In genomic region chr5:122088917-122089316, GRCm38 (mm10) we compare ENCODE assay signal across 8 mouse cellular contexts. TPM values are rescaled to one million over a fixed set of nuclear protein-coding genes. Genes with fewer than 3 reads are reported as not detected.
DNase-seq lines count a peak whose midpoint lies in the region; ATAC-seq lines count a peak whose summit lies in the region.

No protein-coding gene starts in this region.

- DNase-seq in 416B (ENCODE audit: low read depth): peak; percentile 79
- DNase-seq in adrenal gland, postnatal 36 days: peak; percentile 89 to 90
- DNase-seq in heart, adult 8-10 months (ENCODE audit: low spot score): peak; percentile 82
- DNase-seq in naive thymus-derived CD4-positive, alpha-beta T cell, adult 2 months (ENCODE audit: low read depth): peak; percentile 85
- peak; percentile 76 to 92 for DNase-seq in spleen, postnatal 4 days (ENCODE audit: low spot score in 2 of 2)

- no peak overlapping the region for H3K9ac ChIP-seq in embryonic facial prominence, embryonic 13.5 days
- no peak overlapping the region for H3K9ac ChIP-seq in kidney, embryonic 14.5 days (ENCODE audit: low read depth, low read length)
- H3K9ac ChIP-seq in limb, embryonic 13.5 days: no peak overlapping the region

- no peaks in the 10 kb centered on the region for H3K36me3 ChIP-seq in embryonic facial prominence, embryonic 13.5 days
- no peaks in the 10 kb centered on the region for H3K36me3 ChIP-seq in kidney, embryonic 14.5 days (ENCODE audit: control insufficient read depth, insufficient read depth, low read length)
- H3K36me3 ChIP-seq in limb, embryonic 13.5 days: no peaks in the 10 kb centered on the region

- ATAC-seq in embryonic facial prominence, embryonic 13.5 days (ENCODE audit: insufficient number of reproducible peaks, insufficient read depth, low FRiP score, low TSS enrichment, low read depth): 0 out of 2 replicates have a peak, but pooled peaks have one; percentile 74
- ATAC-seq in kidney, embryonic 14.5 days (ENCODE audit: low FRiP score, low TSS enrichment): peak; percentile 82
- peak; percentile 51; the same call in 1 of the 2 replicates for ATAC-seq in limb, embryonic 13.5 days (ENCODE audit: low FRiP score, low read depth)

- H3K4me3 ChIP-seq in embryonic facial prominence, embryonic 13.5 days: no peak overlapping the region
- H3K4me3 ChIP-seq in kidney, embryonic 14.5 days (ENCODE audit: low read length): no peak overlapping the region
- H3K4me3 ChIP-seq in limb, embryonic 13.5 days: no peak overlapping the region

- no peak overlapping the region for H3K4me2 ChIP-seq in embryonic facial prominence, embryonic 13.5 days
- H3K4me2 ChIP-seq in kidney, embryonic 14.5 days (replicated peaks; ENCODE audit: low read depth, low read length): no peak overlapping the region
- H3K4me2 ChIP-seq in limb, embryonic 13.5 days (replicated peaks): no peak overlapping the region

- no peaks in the 10 kb centered on the region for H3K27me3 ChIP-seq in embryonic facial prominence, embryonic 13.5 days
- H3K27me3 ChIP-seq in kidney, embryonic 14.5 days (ENCODE audit: control insufficient read depth, insufficient read depth, low read length): no peaks in the 10 kb centered on the region
- H3K27me3 ChIP-seq in limb, embryonic 13.5 days: no peaks in the 10 kb centered on the region

- H3K27ac ChIP-seq in embryonic facial prominence, embryonic 13.5 days: no peak overlapping the region
- H3K27ac ChIP-seq in kidney, embryonic 14.5 days (ENCODE audit: low read depth, low read length): no peak overlapping the region
- no peak overlapping the region for H3K27ac ChIP-seq in limb, embryonic 13.5 days

- H3K4me1 ChIP-seq in embryonic facial prominence, embryonic 13.5 days: 0 out of 2 replicates have a peak, but pooled peaks cover 5% of the 10 kb centered on the region
- H3K4me1 ChIP-seq in kidney, embryonic 14.5 days (ENCODE audit: control insufficient read depth, insufficient read depth, low read length): 0 out of 2 replicates have a peak, but pooled peaks cover 4% of the 10 kb centered on the region
- H3K4me1 ChIP-seq in limb, embryonic 13.5 days: 0 out of 2 replicates have a peak, but pooled peaks cover 7% of the 10 kb centered on the region

- no peaks in the 10 kb centered on the region for H3K9me3 ChIP-seq in embryonic facial prominence, embryonic 13.5 days
- no peaks in the 10 kb centered on the region for H3K9me3 ChIP-seq in kidney, embryonic 14.5 days (ENCODE audit: control insufficient read depth, low read length)
- H3K9me3 ChIP-seq in limb, embryonic 13.5 days: no peaks in the 10 kb centered on the region

- WGBS in embryonic facial prominence, embryonic 13.5 days: 2% methylated on average over 5 of the region's 5 CpGs
- WGBS in kidney, embryonic 14.5 days: 2% methylated on average over 5 of the region's 5 CpGs
- WGBS in limb, embryonic 13.5 days: 3% methylated on average over 5 of the region's 5 CpGs

RNA-seq across cellular contexts. Expression of gene Myl2, which starts 11.8 kb away (rescaled TPM):
- 1 to 10 TPM in 1 of 2 experiments, not detected in 1; 2.0 TPM for total RNA-seq in adrenal gland, postnatal 36 days (2021)
- polyA plus RNA-seq in embryonic facial prominence, embryonic 13.5 days (2015; fragmentation: Nextera tagmentation; extraction: Ambion mirVana): 31.8 TPM in 1 of 2 replicates, not detected in the other
- over 10,000 TPM; 21,987 to 25,864 (median 23,706) TPM for total RNA-seq in heart, adult 8-10 months (2022)
- 1.6 TPM in 1 of 2 replicates, not detected in the other for polyA plus RNA-seq in kidney, embryonic 14.5 days (2014; fragmentation: Nextera tagmentation; extraction: Ambion mirVana)
- 0.61 and 1.0 TPM in 2 replicates for polyA plus RNA-seq in limb, embryonic 13.5 days (2015; fragmentation: Nextera tagmentation; extraction: Ambion mirVana)

RNA-seq across cellular contexts. Expression of gene Cux2, which starts 39.0 kb away (rescaled TPM):
- 10 to 100 TPM; 18.6 to 20.9 TPM for total RNA-seq in adrenal gland, postnatal 36 days (2021)
- 4.0 and 4.8 TPM in 2 replicates for polyA plus RNA-seq in embryonic facial prominence, embryonic 13.5 days (2015; fragmentation: Nextera tagmentation; extraction: Ambion mirVana)
- total RNA-seq in heart, adult 8-10 months (2022): 10 to 100 TPM; 16.1 to 21.3 (median 20.0) TPM
- polyA plus RNA-seq in kidney, embryonic 14.5 days (2014; fragmentation: Nextera tagmentation; extraction: Ambion mirVana): 12.9 and 15.1 TPM in 2 replicates
- 3.8 and 4.1 TPM in 2 replicates for polyA plus RNA-seq in limb, embryonic 13.5 days (2015; fragmentation: Nextera tagmentation; extraction: Ambion mirVana)

RNA-seq across cellular contexts. Expression of gene Ccdc63, which starts 51.7 kb away (rescaled TPM):
- not detected for total RNA-seq in adrenal gland, postnatal 36 days (2021)
- polyA plus RNA-seq in embryonic facial prominence, embryonic 13.5 days (2015; fragmentation: Nextera tagmentation; extraction: Ambion mirVana): not detected in 2 replicates
- total RNA-seq in heart, adult 8-10 months (2022): under 1 TPM in 1 of 4 experiments, not detected in 3; 0.37 TPM
- 0.31 and 0.36 TPM in 2 replicates for polyA plus RNA-seq in kidney, embryonic 14.5 days (2014; fragmentation: Nextera tagmentation; extraction: Ambion mirVana)
- 0.14 TPM in 1 of 2 replicates, not detected in the other for polyA plus RNA-seq in limb, embryonic 13.5 days (2015; fragmentation: Nextera tagmentation; extraction: Ambion mirVana)
